Comparison of ENCODE assay signal across 25 mouse cellular contexts in genomic region chr12:61579949-61580348, GRCm38 (mm10). TPM values are rescaled to one million over a fixed set of nuclear protein-coding genes. Genes with fewer than 3 reads are reported as not detected.
DNase-seq lines count a peak whose midpoint lies in the region; ATAC-seq and TF ChIP-seq lines count a peak whose summit lies in the region.
"Had no signal": no experiment of that assay in that cellular context is flagged by ENCODE, and none has a peak within 500 bp of the region (broad histone marks: within the 10 kb centered on the region; RNA-seq: fewer than 3 reads in every experiment).

No protein-coding gene starts in this region.

- no peak overlapping the region for H3K9ac ChIP-seq in heart, embryonic 11.5 days (ENCODE audit: low read depth, low read length)
- H3K9ac ChIP-seq in liver, embryonic 11.5 days (ENCODE audit: low read depth, low read length): no peak overlapping the region
- no peak overlapping the region for H3K9ac ChIP-seq in liver, postnatal 0 days (replicated peaks)
- no peak overlapping the region for H3K9ac ChIP-seq in MEL (ENCODE audit: control insufficient read depth, low read depth, low read length, poor library complexity, severe bottlenecking)
- no peak overlapping the region for H3K9ac ChIP-seq in hindbrain, embryonic 13.5 days
- H3K9ac ChIP-seq: embryonic facial prominence, embryonic 12.5 days; forebrain, embryonic 13.5 days; forebrain, embryonic 15.5 days; forebrain, postnatal 0 days had no signal

- H3K4me1 ChIP-seq in heart, embryonic 11.5 days (ENCODE audit: control insufficient read depth, insufficient read depth, low read length): no peaks in the 10 kb centered on the region
- no peaks in the 10 kb centered on the region for H3K4me1 ChIP-seq in heart, embryonic 10.5 days
- no peaks in the 10 kb centered on the region for H3K4me1 ChIP-seq in liver, embryonic 11.5 days (replicated peaks; ENCODE audit: control insufficient read depth, insufficient read depth, low read length)
- no peaks in the 10 kb centered on the region for H3K4me1 ChIP-seq in liver, postnatal 0 days (ENCODE audit: insufficient read depth)
- H3K4me1 ChIP-seq in MEL (ENCODE audit: control insufficient read depth in 1 of 2, insufficient read depth in 2 of 2, low read length in 2 of 2): peaks cover 4 to 9% of the 10 kb centered on the region in 2 experiments
- H3K4me1 ChIP-seq in hindbrain, embryonic 13.5 days (replicated peaks): no peaks in the 10 kb centered on the region
- H3K4me1 ChIP-seq: embryonic facial prominence, embryonic 10.5 days; embryonic facial prominence, embryonic 12.5 days; forebrain, embryonic 13.5 days; forebrain, embryonic 15.5 days had no signal

- TF ChIP-seq EP300 in liver, postnatal 0 days (IDR thresholded peaks at IDR 0.05; ENCODE audit: low read depth): no peak
- peak; percentile 77 to 80 for TF ChIP-seq EP300 in MEL (IDR thresholded peaks at IDR 0.05; ENCODE audit: low read depth in 1 of 2, low read length in 2 of 2)

- no peaks in the 10 kb centered on the region for H3K36me3 ChIP-seq in heart, embryonic 11.5 days (ENCODE audit: control insufficient read depth, insufficient read depth, low read length)
- no peaks in the 10 kb centered on the region for H3K36me3 ChIP-seq in heart, embryonic 10.5 days
- no peaks in the 10 kb centered on the region for H3K36me3 ChIP-seq in liver, embryonic 11.5 days (ENCODE audit: control insufficient read depth, insufficient read depth, low read length)
- H3K36me3 ChIP-seq in liver, postnatal 0 days (replicated peaks; ENCODE audit: insufficient read depth, low read length): no peaks in the 10 kb centered on the region
- peaks cover 0 to 9% of the 10 kb centered on the region in 2 experiments; a peak in 2 of 4 replicates for H3K36me3 ChIP-seq in MEL (ENCODE audit: control insufficient read depth in 1 of 2, insufficient read depth in 2 of 2, low read length in 2 of 2)
- H3K36me3 ChIP-seq in hindbrain, embryonic 13.5 days: no peaks in the 10 kb centered on the region
- H3K36me3 ChIP-seq: embryonic facial prominence, embryonic 10.5 days; embryonic facial prominence, embryonic 12.5 days; forebrain, embryonic 15.5 days; G1E had no signal

- WGBS in heart, embryonic 11.5 days (ENCODE audit: insufficient replicate concordance): 43% methylated on average over 5 of the region's 5 CpGs
- 57% methylated on average over 5 of the region's 5 CpGs for WGBS in heart, embryonic 10.5 days
- WGBS in liver, embryonic 11.5 days: 62% methylated on average over 5 of the region's 5 CpGs
- 72% methylated on average over 5 of the region's 5 CpGs for WGBS in liver, postnatal 0 days (ENCODE audit: insufficient replicate concordance)
- WGBS in hindbrain, embryonic 13.5 days: 93% methylated on average over 5 of the region's 5 CpGs

- ATAC-seq in heart, embryonic 11.5 days (replicated peaks; ENCODE audit: insufficient number of reproducible peaks, low FRiP score, low TSS enrichment): peak; percentile 68
- peak; percentile 74 for ATAC-seq in liver, embryonic 11.5 days (replicated peaks; ENCODE audit: low FRiP score)
- no peak for ATAC-seq in liver, postnatal 0 days
- ATAC-seq in hindbrain, embryonic 13.5 days (ENCODE audit: low FRiP score): no peak
- ATAC-seq: activated CD4-positive, CD25-positive, alpha-beta regulatory T cell, adult 4 months; CD4-positive, CD25-positive, alpha-beta regulatory T cell, adult 4 months; forebrain, embryonic 13.5 days; forebrain, embryonic 15.5 days; forebrain, postnatal 0 days; Patski had no signal

- no peak for DNase-seq in heart, embryonic 10.5 days (ENCODE audit: low spot score)
- no peak for DNase-seq in liver, embryonic 11.5 days (ENCODE audit: low spot score)
- DNase-seq in liver, postnatal 0 days: no peak
- peak; percentile 64 for DNase-seq in MEL (ENCODE audit: low read depth, low spot score)
- DNase-seq: adrenal gland, adult 8-10 months; adrenal gland, postnatal 14 days; adrenal gland, postnatal 36 days; B cell, adult 2 months; cerebellum, adult 11-12 months; cerebellum, adult 2 months; cerebellum, adult 9-10 months; cerebellum, postnatal 10 days; cerebellum, postnatal 25 days; forebrain, postnatal 0 days had no signal

- no peak overlapping the region for H3K4me3 ChIP-seq in heart, embryonic 11.5 days (ENCODE audit: low read depth, low read length)
- no peak overlapping the region for H3K4me3 ChIP-seq in heart, embryonic 10.5 days
- H3K4me3 ChIP-seq in liver, embryonic 11.5 days (ENCODE audit: low read depth, low read length): no peak overlapping the region
- H3K4me3 ChIP-seq in liver, postnatal 0 days (ENCODE audit: low read depth, low read length): no peak overlapping the region
- H3K4me3 ChIP-seq in MEL (ENCODE audit: control insufficient read depth in 1 of 2, insufficient read depth in 1 of 2, low read depth in 2 of 2, low read length in 2 of 2): no peak overlapping the region
- no peak overlapping the region for H3K4me3 ChIP-seq in hindbrain, embryonic 13.5 days
- H3K4me3 ChIP-seq: embryonic facial prominence, embryonic 10.5 days; embryonic facial prominence, embryonic 12.5 days; forebrain, embryonic 13.5 days; forebrain, embryonic 15.5 days had no signal

- H3K79me2 ChIP-seq in MEL (ENCODE audit: control insufficient read depth, insufficient read depth, low read length, poor library complexity): no peaks in the 10 kb centered on the region

- no peaks in the 10 kb centered on the region for H3K9me3 ChIP-seq in heart, embryonic 11.5 days (replicated peaks; ENCODE audit: control insufficient read depth, low read length)
- no peaks in the 10 kb centered on the region for H3K9me3 ChIP-seq in heart, embryonic 10.5 days
- no peaks in the 10 kb centered on the region for H3K9me3 ChIP-seq in liver, embryonic 11.5 days (ENCODE audit: control insufficient read depth, low read length)
- no peaks in the 10 kb centered on the region for H3K9me3 ChIP-seq in liver, postnatal 0 days (ENCODE audit: low read length)
- H3K9me3 ChIP-seq in MEL (replicated peaks; ENCODE audit: insufficient read depth, low read length): no peaks in the 10 kb centered on the region
- H3K9me3 ChIP-seq in hindbrain, embryonic 13.5 days: no peaks in the 10 kb centered on the region
- H3K9me3 ChIP-seq: embryonic facial prominence, embryonic 10.5 days; embryonic facial prominence, embryonic 12.5 days; forebrain, embryonic 13.5 days; forebrain, embryonic 15.5 days had no signal

- no peaks in the 10 kb centered on the region for H3K27me3 ChIP-seq in heart, embryonic 11.5 days (ENCODE audit: control insufficient read depth, insufficient read depth, low read length)
- no peaks in the 10 kb centered on the region for H3K27me3 ChIP-seq in heart, embryonic 10.5 days (ENCODE audit: insufficient read depth, poor library complexity, severe bottlenecking)
- no peaks in the 10 kb centered on the region for H3K27me3 ChIP-seq in liver, embryonic 11.5 days (replicated peaks; ENCODE audit: control insufficient read depth, insufficient read depth, low read length)
- H3K27me3 ChIP-seq in liver, postnatal 0 days (ENCODE audit: insufficient read depth, low read length): no peaks in the 10 kb centered on the region
- H3K27me3 ChIP-seq in MEL (ENCODE audit: control insufficient read depth in 1 of 2, insufficient read depth in 2 of 2, low read length in 2 of 2): no peaks in the 10 kb centered on the region
- H3K27me3 ChIP-seq in hindbrain, embryonic 13.5 days: no peaks in the 10 kb centered on the region
- H3K27me3 ChIP-seq: CH12.LX; embryonic facial prominence, embryonic 12.5 days; forebrain, embryonic 13.5 days; forebrain, embryonic 15.5 days; Patski had no signal

- no peak for TF ChIP-seq CTCF in liver, postnatal 0 days (IDR thresholded peaks at IDR 0.05; ENCODE audit: low read depth)
- TF ChIP-seq CTCF in MEL (IDR thresholded peaks at IDR 0.05 in 2 of 3, conservative IDR thresholded peaks at IDR 0.05 in 1 of 3; ENCODE audit: control insufficient read depth in 1 of 3, insufficient read depth in 1 of 3, low read depth in 2 of 3, low read length in 3 of 3, poor library complexity in 1 of 3, severe bottlenecking in 1 of 3): no peak

- H3K27ac ChIP-seq in heart, embryonic 11.5 days (ENCODE audit: low read depth, low read length): no peak overlapping the region
- no peak overlapping the region for H3K27ac ChIP-seq in heart, embryonic 10.5 days
- H3K27ac ChIP-seq in liver, embryonic 11.5 days (ENCODE audit: low read depth, low read length): no peak overlapping the region
- H3K27ac ChIP-seq in liver, postnatal 0 days (ENCODE audit: low read depth): no peak overlapping the region
- no peak overlapping the region; the same call in 1 of the 2 replicates for H3K27ac ChIP-seq in MEL (ENCODE audit: control insufficient read depth, low read depth, low read length)
- no peak overlapping the region for H3K27ac ChIP-seq in hindbrain, embryonic 13.5 days
- H3K27ac ChIP-seq: embryonic facial prominence, embryonic 10.5 days; embryonic facial prominence, embryonic 12.5 days; forebrain, embryonic 13.5 days; forebrain, embryonic 15.5 days had no signal

- no peak for TF ChIP-seq RAD21 in MEL (IDR thresholded peaks at IDR 0.05; ENCODE audit: low read depth, low read length)

- H3K4me2 ChIP-seq in heart, embryonic 11.5 days: no peak overlapping the region
- H3K4me2 ChIP-seq in liver, embryonic 11.5 days: no peak overlapping the region
- H3K4me2 ChIP-seq in liver, postnatal 0 days (ENCODE audit: low read depth, low read length): no peak overlapping the region
- no peak overlapping the region for H3K4me2 ChIP-seq in hindbrain, embryonic 13.5 days
- H3K4me2 ChIP-seq: embryonic facial prominence, embryonic 12.5 days; forebrain, embryonic 13.5 days; forebrain, embryonic 15.5 days had no signal

- no peak for TF ChIP-seq POLR2A in MEL (IDR thresholded peaks at IDR 0.05; ENCODE audit: control insufficient read depth in 1 of 2, insufficient read depth in 1 of 2, low read depth in 1 of 2, low read length in 2 of 2, poor library complexity in 1 of 2)

TF ChIP-seq in MEL, 35 proteins besides CTCF, POLR2A, EP300 and RAD21 (continues in another document):
- peak; percentile 80 for TF ChIP-seq TCF12 (IDR thresholded peaks at IDR 0.05; ENCODE audit: low read depth, low read length)
- peak; percentile 13; the same call in 1 of the 2 replicates for TF ChIP-seq MAFK (IDR thresholded peaks at IDR 0.05; ENCODE audit: borderline replicate concordance, low read depth, low read length)
- no peak for TF ChIP-seq USF1 (IDR thresholded peaks at IDR 0.05; ENCODE audit: low read depth, low read length)
- peak; percentile 37 for TF ChIP-seq TAL1 (IDR thresholded peaks at IDR 0.05; ENCODE audit: low read length)
- TF ChIP-seq RCOR1 (IDR thresholded peaks at IDR 0.05; ENCODE audit: low read depth, low read length): peak; percentile 73

RNA-seq across cellular contexts. Expression of gene Lrfn5, which starts 57.0 kb away (rescaled TPM):
- 0.30 and 0.34 TPM in 2 replicates for polyA plus RNA-seq in heart, embryonic 11.5 days (2014; fragmentation: Nextera tagmentation; extraction: Ambion mirVana)
- 0.05 and 0.11 TPM in 2 replicates for polyA plus RNA-seq in heart, embryonic 10.5 days (2016; fragmentation: Nextera tagmentation; extraction: Ambion mirVana)
- 0.61 and 0.80 TPM in 2 replicates for polyA plus RNA-seq in liver, embryonic 11.5 days (2014; fragmentation: Nextera tagmentation; extraction: Ambion mirVana)
- polyA plus RNA-seq in liver, postnatal 0 days (2015; fragmentation: Nextera tagmentation; extraction: Ambion mirVana): 0.05 TPM in 1 of 2 replicates, not detected in the other
- not detected in 2 replicates for total RNA-seq in MEL (2012; rRNA removed)
- not detected for polyA plus RNA-seq in MEL (2012; ENCODE audit: insufficient read depth in 1 of 2, insufficient read length in 2 of 2, low read depth in 1 of 2, low replicate concordance in 2 of 2, missing spikeins in 1 of 2)
- 43.5 and 44.4 TPM in 2 replicates for polyA plus RNA-seq in hindbrain, embryonic 13.5 days (2015; fragmentation: Nextera tagmentation; extraction: Ambion mirVana)
- total RNA-seq: adrenal gland, postnatal 36 days; CH12.LX had no signal
- polyA plus RNA-seq: G1E, Patski had no signal

Comparison
In these comparisons a context has a peak if more than half of its experiments do, and no peak if none do; other contexts are left out.
1. ATAC-seq: peak in heart, embryonic 11.5 days (single experiment) and liver, embryonic 11.5 days (single experiment); none in liver, postnatal 0 days (single experiment) and hindbrain, embryonic 13.5 days (single experiment).
2. RNA of gene Lrfn5, which starts 57.0 kb away (polyA plus RNA-seq): 43.5 to 44.4 TPM in hindbrain, embryonic 13.5 days; 0.61 to 0.80 TPM in liver, embryonic 11.5 days, 0.30 to 0.34 TPM in heart, embryonic 11.5 days, 0.05 to 0.11 TPM in heart, embryonic 10.5 days, 0.05 TPM in liver, postnatal 0 days and not detected in MEL; every median in the first group is over 10 times any median in the second.